Mouse (Mus musculus): ENCODE data around the gene Nmt1.
A peak's percentile ranks its signal among the peaks of the same experiment; 100 is the strongest.

Nmt1 gene

GRCm38 (mm10) chr11:103093306-103093705 lies 65.3 kb downstream of the Nmt1 start:
- DNase-seq = no peak

GRCm38 (mm10) chr11:103093862-103094833 lies 66.2 kb downstream of the Nmt1 start:
- DNase-seq = no peak

- DNase-seq = no peak
Observed at GRCm38 (mm10) chr11:103095107-103095670, 67.2 kb downstream of the Nmt1 start.

GRCm38 (mm10) chr11:103095801-103096200 lies 67.8 kb downstream of the Nmt1 start:
- no peak for DNase-seq

- no peak for DNase-seq
Observed at GRCm38 (mm10) chr11:103096979-103097894, 69.2 kb downstream of the Nmt1 start.

- DNase-seq = no peak
Observed at GRCm38 (mm10) chr11:103098531-103099190, 70.7 kb downstream of the Nmt1 start.

- DNase-seq = no peak
Observed at GRCm38 (mm10) chr11:103099352-103099940, 71.5 kb downstream of the Nmt1 start.

GRCm38 (mm10) chr11:103100361-103100760 lies 72.4 kb downstream of the Nmt1 start:
- DNase-seq = no peak

- peak; percentile 67 for DNase-seq
Observed at GRCm38 (mm10) chr11:103101481-103101865, 73.5 kb downstream of the Nmt1 start, which contains the start of the genes Plcd3 and Acbd4. Plcd3 (minus strand) TSS chr11:103101658. Acbd4 (plus strand) TSS chr11:103101682.

GRCm38 (mm10) chr11:103101866-103102501 lies 74.0 kb downstream of the Nmt1 start:
- no peak for DNase-seq

GRCm38 (mm10) chr11:103102725-103103349 lies 74.8 kb downstream of the Nmt1 start:
- peak; percentile 95 for DNase-seq

GRCm38 (mm10) chr11:103103621-103104020 lies 75.6 kb downstream of the Nmt1 start:
- DNase-seq = peak; percentile 47

GRCm38 (mm10) chr11:103104469-103104868 lies 76.5 kb downstream of the Nmt1 start:
- no peak for DNase-seq

GRCm38 (mm10) chr11:103105180-103105725 lies 77.3 kb downstream of the Nmt1 start:
- DNase-seq = no peak

- DNase-seq = no peak
Observed at GRCm38 (mm10) chr11:103105810-103106209, 77.8 kb downstream of the Nmt1 start.

- no peak for DNase-seq
Observed at GRCm38 (mm10) chr11:103106386-103106785, 78.4 kb downstream of the Nmt1 start.

- DNase-seq = no peak
Observed at GRCm38 (mm10) chr11:103111301-103111700, 83.3 kb downstream of the Nmt1 start.

GRCm38 (mm10) chr11:103111881-103112551 lies 84.0 kb downstream of the Nmt1 start:
- DNase-seq = no peak

- DNase-seq = no peak
Observed at GRCm38 (mm10) chr11:103112552-103112912, 84.5 kb downstream of the Nmt1 start.

GRCm38 (mm10) chr11:103113005-103113404 lies 85.0 kb downstream of the Nmt1 start:
- no peak for DNase-seq
